ENCODE assay signal across 7 mouse cellular contexts in genomic region chr17:48411241-48411640, GRCm38 (mm10). TPM values are rescaled to one million over a fixed set of nuclear protein-coding genes. Genes with fewer than 3 reads are reported as not detected.
DNase-seq lines count a peak whose midpoint lies in the region; ATAC-seq lines count a peak whose summit lies in the region.

No protein-coding gene starts in this region.

- no peak for DNase-seq in lung, postnatal 4 days

- WGBS in lung, embryonic 15.5 days, result 23% methylated on average over 8 of the region's 8 CpGs
- 39% methylated on average over 8 of the region's 8 CpGs for WGBS in embryonic facial prominence, embryonic 15.5 days
- 35% methylated on average over 8 of the region's 8 CpGs for WGBS in intestine, embryonic 16.5 days
- 63% methylated on average over 8 of the region's 8 CpGs for WGBS in neural tube, embryonic 14.5 days

- H3K4me1 ChIP-seq in lung, embryonic 15.5 days, result peaks cover 27% of the 10 kb centered on the region
- H3K4me1 ChIP-seq in embryonic facial prominence, embryonic 15.5 days, result peaks cover 24% of the 10 kb centered on the region
- peaks cover 17% of the 10 kb centered on the region for H3K4me1 ChIP-seq in intestine, embryonic 16.5 days (ENCODE audit: control insufficient read depth, insufficient read depth, low read length)
- H3K4me1 ChIP-seq in neural tube, embryonic 14.5 days (ENCODE audit: control insufficient read depth, insufficient read depth, low read length), result peaks cover 20% of the 10 kb centered on the region

- no peaks in the 10 kb centered on the region for H3K27me3 ChIP-seq in lung, embryonic 15.5 days
- no peaks in the 10 kb centered on the region for H3K27me3 ChIP-seq in embryonic facial prominence, embryonic 15.5 days
- no peaks in the 10 kb centered on the region for H3K27me3 ChIP-seq in intestine, embryonic 16.5 days (replicated peaks; ENCODE audit: control insufficient read depth, insufficient read depth, low read length)
- no peaks in the 10 kb centered on the region for H3K27me3 ChIP-seq in neural tube, embryonic 14.5 days (ENCODE audit: control insufficient read depth, insufficient read depth, low read length)

- peak overlapping the region; percentile 93 for H3K4me3 ChIP-seq in lung, embryonic 15.5 days
- peak overlapping the region; percentile 97 for H3K4me3 ChIP-seq in embryonic facial prominence, embryonic 15.5 days (replicated peaks)
- H3K4me3 ChIP-seq in intestine, embryonic 16.5 days (ENCODE audit: low read length), result peak overlapping the region; percentile 73
- peak overlapping the region; percentile 41 for H3K4me3 ChIP-seq in neural tube, embryonic 14.5 days (ENCODE audit: low read depth, low read length)

- peak overlapping the region; percentile 76 for H3K9ac ChIP-seq in lung, embryonic 15.5 days
- H3K9ac ChIP-seq in embryonic facial prominence, embryonic 15.5 days, result peak overlapping the region; percentile 81
- H3K9ac ChIP-seq in intestine, embryonic 16.5 days (ENCODE audit: low read depth, low read length), result peak overlapping the region; percentile 89
- peak overlapping the region; percentile 65; the same call in 1 of the 2 replicates for H3K9ac ChIP-seq in neural tube, embryonic 14.5 days (replicated peaks; ENCODE audit: low read depth, low read length)

- no peaks in the 10 kb centered on the region for H3K9me3 ChIP-seq in lung, embryonic 15.5 days
- no peaks in the 10 kb centered on the region for H3K9me3 ChIP-seq in embryonic facial prominence, embryonic 15.5 days (replicated peaks)
- H3K9me3 ChIP-seq in intestine, embryonic 16.5 days (ENCODE audit: control insufficient read depth, low read length), result no peaks in the 10 kb centered on the region
- no peaks in the 10 kb centered on the region for H3K9me3 ChIP-seq in neural tube, embryonic 14.5 days (ENCODE audit: control insufficient read depth, low read length)

- H3K36me3 ChIP-seq in lung, embryonic 15.5 days, result peaks cover 29% of the 10 kb centered on the region
- peaks cover 24% of the 10 kb centered on the region for H3K36me3 ChIP-seq in embryonic facial prominence, embryonic 15.5 days
- peaks cover 13% of the 10 kb centered on the region for H3K36me3 ChIP-seq in intestine, embryonic 16.5 days (ENCODE audit: control insufficient read depth, insufficient read depth, low read length)
- H3K36me3 ChIP-seq in neural tube, embryonic 14.5 days (ENCODE audit: control insufficient read depth, insufficient read depth, low read length), result no peaks in the 10 kb centered on the region

- peak overlapping the region; percentile 77 for H3K4me2 ChIP-seq in lung, embryonic 15.5 days
- peak overlapping the region; percentile 68 for H3K4me2 ChIP-seq in embryonic facial prominence, embryonic 15.5 days (replicated peaks)
- peak overlapping the region; percentile 56 for H3K4me2 ChIP-seq in intestine, embryonic 16.5 days (ENCODE audit: low read depth, low read length)
- peak overlapping the region; percentile 79 for H3K4me2 ChIP-seq in neural tube, embryonic 14.5 days (ENCODE audit: low read depth, low read length)

- H3K27ac ChIP-seq in lung, embryonic 15.5 days, result peak overlapping the region; percentile 98
- peak overlapping the region; percentile 100 for H3K27ac ChIP-seq in embryonic facial prominence, embryonic 15.5 days (replicated peaks)
- H3K27ac ChIP-seq in intestine, embryonic 16.5 days (ENCODE audit: low read length), result peak overlapping the region; percentile 99
- no peak overlapping the region for H3K27ac ChIP-seq in neural tube, embryonic 14.5 days (ENCODE audit: low read depth, low read length)

- ATAC-seq in lung, embryonic 15.5 days (ENCODE audit: borderline replicate concordance, extremely low read depth, low FRiP score, low TSS enrichment), result no peak
- ATAC-seq in embryonic facial prominence, embryonic 15.5 days (ENCODE audit: insufficient number of reproducible peaks, low FRiP score, low TSS enrichment, low read depth), result no peak
- no peak for ATAC-seq in intestine, embryonic 16.5 days
- no peak for ATAC-seq in neural tube, embryonic 14.5 days (ENCODE audit: low read depth)
- no peak for ATAC-seq in frontal cortex, adult (ENCODE audit: low TSS enrichment)
- ATAC-seq in activated CD4-positive, CD25-positive, alpha-beta regulatory T cell, adult 4 months, result no peak

RNA-seq across cellular contexts. Expression of gene Oard1, which starts 1.4 kb away (rescaled TPM):
- polyA plus RNA-seq in lung, embryonic 15.5 days (2015; fragmentation: Nextera tagmentation; extraction: Ambion mirVana), result 70.6 and 75.7 TPM in 2 replicates
- 46.5 TPM in 2 replicates for polyA plus RNA-seq in embryonic facial prominence, embryonic 15.5 days (2015; fragmentation: Nextera tagmentation; extraction: Ambion mirVana)
- 62.7 and 70.6 TPM in 2 replicates for polyA plus RNA-seq in intestine, embryonic 16.5 days (2015; fragmentation: Nextera tagmentation; extraction: Ambion mirVana)
- polyA plus RNA-seq in neural tube, embryonic 14.5 days (2014; fragmentation: Nextera tagmentation; extraction: Ambion mirVana), result 35.7 and 37.8 TPM in 2 replicates
- polyA plus RNA-seq in activated CD4-positive, CD25-positive, alpha-beta regulatory T cell, adult 4 months (2017; shearing (Covaris generic)), result 10 to 100 TPM; 80.8 to 86.1 TPM

RNA-seq across cellular contexts. Expression of gene Nfya, which starts 1.5 kb away (rescaled TPM):
- 17.0 and 19.9 TPM in 2 replicates for polyA plus RNA-seq in lung, embryonic 15.5 days (2015; fragmentation: Nextera tagmentation; extraction: Ambion mirVana)
- polyA plus RNA-seq in embryonic facial prominence, embryonic 15.5 days (2015; fragmentation: Nextera tagmentation; extraction: Ambion mirVana), result 14.2 TPM in 2 replicates
- 9.3 and 10.8 TPM in 2 replicates for polyA plus RNA-seq in intestine, embryonic 16.5 days (2015; fragmentation: Nextera tagmentation; extraction: Ambion mirVana)
- polyA plus RNA-seq in neural tube, embryonic 14.5 days (2014; fragmentation: Nextera tagmentation; extraction: Ambion mirVana), result 16.2 and 16.3 TPM in 2 replicates
- 10 to 100 TPM in 1 of 2 experiments, 1 to 10 TPM in 1; 9.6 to 11.9 TPM for polyA plus RNA-seq in activated CD4-positive, CD25-positive, alpha-beta regulatory T cell, adult 4 months (2017; shearing (Covaris generic))

RNA-seq across cellular contexts. Expression of gene Apobec2, which starts 21.5 kb away (rescaled TPM):
- 7.5 and 8.7 TPM in 2 replicates for polyA plus RNA-seq in lung, embryonic 15.5 days (2015; fragmentation: Nextera tagmentation; extraction: Ambion mirVana)
- polyA plus RNA-seq in embryonic facial prominence, embryonic 15.5 days (2015; fragmentation: Nextera tagmentation; extraction: Ambion mirVana), result 25.7 and 38.4 TPM in 2 replicates
- 4.6 and 5.4 TPM in 2 replicates for polyA plus RNA-seq in intestine, embryonic 16.5 days (2015; fragmentation: Nextera tagmentation; extraction: Ambion mirVana)
- polyA plus RNA-seq in neural tube, embryonic 14.5 days (2014; fragmentation: Nextera tagmentation; extraction: Ambion mirVana), result 0.75 and 0.99 TPM in 2 replicates
- 1 to 10 TPM; 2.8 to 3.0 TPM for polyA plus RNA-seq in activated CD4-positive, CD25-positive, alpha-beta regulatory T cell, adult 4 months (2017; shearing (Covaris generic))

RNA-seq across cellular contexts. Expression of gene Tspo2, which starts 40.1 kb away (rescaled TPM):
- 3.6 and 3.8 TPM in 2 replicates for polyA plus RNA-seq in lung, embryonic 15.5 days (2015; fragmentation: Nextera tagmentation; extraction: Ambion mirVana)
- 1.6 and 2.4 TPM in 2 replicates for polyA plus RNA-seq in embryonic facial prominence, embryonic 15.5 days (2015; fragmentation: Nextera tagmentation; extraction: Ambion mirVana)
- 4.5 and 4.7 TPM in 2 replicates for polyA plus RNA-seq in intestine, embryonic 16.5 days (2015; fragmentation: Nextera tagmentation; extraction: Ambion mirVana)
- 1.6 and 1.8 TPM in 2 replicates for polyA plus RNA-seq in neural tube, embryonic 14.5 days (2014; fragmentation: Nextera tagmentation; extraction: Ambion mirVana)
- polyA plus RNA-seq in activated CD4-positive, CD25-positive, alpha-beta regulatory T cell, adult 4 months (2017; shearing (Covaris generic)), result 1 to 10 TPM in 1 of 2 experiments, not detected in 1; 3.6 TPM

RNA-seq across cellular contexts. Expression of gene Unc5cl, which starts 43.5 kb away (rescaled TPM):
- polyA plus RNA-seq in lung, embryonic 15.5 days (2015; fragmentation: Nextera tagmentation; extraction: Ambion mirVana), result 2.0 and 2.4 TPM in 2 replicates
- 0.43 TPM in 1 of 2 replicates, not detected in the other for polyA plus RNA-seq in embryonic facial prominence, embryonic 15.5 days (2015; fragmentation: Nextera tagmentation; extraction: Ambion mirVana)
- 47.2 and 49.3 TPM in 2 replicates for polyA plus RNA-seq in intestine, embryonic 16.5 days (2015; fragmentation: Nextera tagmentation; extraction: Ambion mirVana)
- 0.31 TPM in 1 of 2 replicates, not detected in the other for polyA plus RNA-seq in neural tube, embryonic 14.5 days (2014; fragmentation: Nextera tagmentation; extraction: Ambion mirVana)
- polyA plus RNA-seq in activated CD4-positive, CD25-positive, alpha-beta regulatory T cell, adult 4 months (2017; shearing (Covaris generic)), result 10 to 100 TPM; 19.0 to 19.1 TPM

Comparison
In these comparisons a context has a peak if more than half of its experiments do, and no peak if none do; other contexts are left out.
1. H3K4me3 ChIP-seq: peak in every context shown above with its lines; median percentile 97 in embryonic facial prominence, embryonic 15.5 days; 93 in lung, embryonic 15.5 days; 73 in intestine, embryonic 16.5 days; 41 in neural tube, embryonic 14.5 days.